Mouse (Mus musculus) monocyte, adult 2 months (primary cell): ENCODE measurements around the gene Gm47289.

Experiments used
- DNase-seq, 2 experiments: peaks; one replicate each; pipeline ENCODE4 v3.0.0; 2022; ENCODE audit warnings: low spot score in 2 of 2, low read depth in 1 of 2

Gm47289 gene

DNA sequence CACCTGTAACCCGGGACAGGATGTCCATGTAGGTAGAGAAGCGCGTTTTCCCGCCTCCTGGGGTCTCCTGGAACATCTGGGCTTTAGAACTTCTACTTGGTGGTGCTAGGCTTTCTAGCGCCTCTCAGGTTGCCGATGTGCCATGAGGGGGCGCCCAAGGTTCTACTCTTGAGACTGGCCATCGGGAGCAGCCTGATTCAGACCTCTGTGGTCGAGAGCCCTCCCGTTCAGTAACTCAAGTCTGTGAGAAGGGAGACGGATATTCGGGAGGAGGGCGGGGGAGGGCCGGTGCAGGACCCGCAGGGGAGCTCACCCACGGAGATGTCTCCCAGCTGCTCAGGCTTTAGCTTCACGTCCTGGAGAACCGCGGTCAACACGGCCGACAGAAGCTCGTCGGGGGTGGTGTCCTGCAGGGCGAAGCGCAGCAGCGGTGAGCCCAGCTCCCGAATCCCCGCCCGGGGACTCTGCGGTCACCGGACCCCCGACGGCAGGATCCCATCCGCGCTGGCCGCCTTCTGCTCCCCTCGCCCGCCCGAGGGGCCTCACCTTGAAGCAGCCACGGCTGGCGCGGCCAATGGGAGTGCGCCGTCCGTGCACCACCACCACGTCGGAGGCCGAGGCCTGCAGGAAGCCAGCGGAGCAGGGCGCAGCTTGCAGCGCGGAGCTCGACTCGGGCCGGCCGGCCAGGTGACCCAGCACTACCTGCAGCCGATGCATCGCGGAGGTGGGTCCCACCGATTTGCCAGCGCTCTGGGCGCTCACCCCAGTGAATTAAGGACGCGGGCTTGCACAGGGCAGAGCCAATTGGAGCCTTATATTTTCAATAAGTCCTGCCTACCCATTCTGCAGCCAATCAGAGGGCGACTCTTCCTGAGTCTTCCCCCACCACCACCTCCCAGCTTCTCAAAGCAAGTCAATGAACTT, 2.4 kb upstream of the Gm47289 start, which contains the start of gene Acaa1b:
Gene Acaa1b, minus strand, starts transcription at position 816 of the 924 bp plus-strand sequence.
- peak in 1 of 2 experiments; percentile 23 for DNase-seq

DNA sequence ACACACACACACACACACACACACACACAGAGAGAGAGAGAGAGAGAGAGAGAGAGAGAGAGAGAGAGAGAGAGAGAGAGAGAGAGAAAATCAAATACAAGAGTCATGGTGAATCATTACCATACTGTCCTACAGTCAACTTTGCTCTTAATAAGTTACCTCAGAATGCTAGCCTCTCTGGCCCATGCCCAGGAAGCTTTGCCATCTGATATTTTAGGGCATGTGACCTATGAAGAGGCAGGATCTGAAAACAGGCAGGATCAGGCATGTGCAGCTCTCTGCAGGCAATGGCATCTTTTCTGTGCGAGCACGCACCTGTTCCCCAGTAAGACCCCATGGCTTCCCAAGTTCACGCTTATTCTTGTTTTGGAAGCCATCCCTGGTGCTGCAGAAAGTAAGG, 1.7 kb downstream of the Gm47289 start:
- no peak for DNase-seq

DNA sequence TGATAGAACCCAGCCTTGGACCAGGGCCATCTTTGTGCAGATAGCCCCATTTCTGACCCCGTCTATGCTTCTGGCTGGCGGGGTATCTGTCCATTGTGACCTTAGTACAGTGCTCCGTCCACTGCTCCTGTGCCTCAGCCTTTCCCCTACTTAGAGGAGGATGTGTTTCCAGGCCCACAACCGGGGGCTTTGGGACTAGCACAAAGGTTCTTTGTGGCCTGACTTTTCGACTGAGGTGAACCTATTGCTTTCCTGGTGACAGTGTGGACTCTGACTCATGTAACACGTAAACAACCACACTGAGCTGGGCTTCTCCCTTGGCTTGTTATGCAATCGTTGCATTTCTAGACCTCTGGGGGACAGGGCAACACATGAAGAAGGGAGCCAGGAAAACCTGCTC, 5.8 kb downstream of the Gm47289 start:
- no peak for DNase-seq

DNA sequence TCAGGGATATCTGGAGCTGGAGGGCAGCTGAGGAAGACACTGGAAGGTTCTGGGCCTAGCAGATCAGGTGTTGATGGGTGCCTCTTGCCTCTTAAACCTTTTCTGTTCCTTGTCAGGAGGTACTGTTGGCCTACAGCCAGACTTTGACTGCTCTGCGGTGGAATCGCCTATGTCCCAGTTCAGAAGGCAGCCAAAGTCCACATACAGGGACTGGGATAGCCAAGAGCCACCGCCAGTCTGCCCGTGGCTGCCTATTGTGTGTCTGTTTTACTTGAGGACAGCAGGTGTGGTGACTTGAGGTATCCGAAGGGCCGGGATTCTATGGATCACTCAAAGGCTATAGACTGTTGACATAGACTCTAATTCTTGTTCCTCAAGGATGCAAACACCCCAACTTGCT, 6.6 kb downstream of the Gm47289 start:
- no peak for DNase-seq

DNA sequence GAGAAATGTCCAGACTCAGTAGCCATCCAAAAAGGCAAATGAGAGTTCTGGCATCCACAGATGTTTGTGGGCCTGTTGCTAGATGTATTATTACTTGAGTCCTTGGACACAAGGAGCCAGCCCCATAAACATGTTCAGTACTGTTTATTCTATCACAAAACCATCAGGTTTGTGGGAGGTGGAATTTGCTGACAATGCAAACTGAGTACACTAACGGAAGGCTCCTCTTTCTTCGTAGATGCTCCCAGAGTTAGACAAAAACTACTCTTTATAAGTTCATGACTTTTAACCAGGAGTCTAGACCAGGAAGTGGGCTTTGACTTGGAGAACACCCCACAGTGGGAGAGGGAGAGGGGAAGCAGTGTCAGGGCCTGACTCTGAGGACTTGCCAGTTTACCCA, 8.6 kb downstream of the Gm47289 start:
- DNase-seq, result no peak

DNA sequence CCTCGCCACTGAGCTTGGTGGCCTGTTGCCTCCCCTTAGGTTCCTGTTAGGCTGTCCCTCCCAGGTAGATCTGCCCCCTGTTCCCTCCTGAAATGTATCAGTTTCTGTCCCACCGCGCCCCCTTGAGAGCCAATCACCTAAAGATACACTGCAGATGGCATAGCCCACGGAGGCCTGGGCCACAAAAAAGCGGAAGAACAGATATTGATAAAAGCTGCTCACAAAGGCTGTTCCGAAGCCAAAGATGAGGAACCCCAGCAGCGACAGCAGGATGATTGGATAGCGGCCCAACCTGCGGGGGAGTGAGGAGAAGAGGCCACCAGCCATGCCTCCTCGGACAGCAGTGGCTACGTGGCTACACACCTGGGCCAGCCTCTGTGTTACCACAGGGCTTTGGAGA, 20.3 kb downstream of the Gm47289 start:
- DNase-seq, result no peak

DNA sequence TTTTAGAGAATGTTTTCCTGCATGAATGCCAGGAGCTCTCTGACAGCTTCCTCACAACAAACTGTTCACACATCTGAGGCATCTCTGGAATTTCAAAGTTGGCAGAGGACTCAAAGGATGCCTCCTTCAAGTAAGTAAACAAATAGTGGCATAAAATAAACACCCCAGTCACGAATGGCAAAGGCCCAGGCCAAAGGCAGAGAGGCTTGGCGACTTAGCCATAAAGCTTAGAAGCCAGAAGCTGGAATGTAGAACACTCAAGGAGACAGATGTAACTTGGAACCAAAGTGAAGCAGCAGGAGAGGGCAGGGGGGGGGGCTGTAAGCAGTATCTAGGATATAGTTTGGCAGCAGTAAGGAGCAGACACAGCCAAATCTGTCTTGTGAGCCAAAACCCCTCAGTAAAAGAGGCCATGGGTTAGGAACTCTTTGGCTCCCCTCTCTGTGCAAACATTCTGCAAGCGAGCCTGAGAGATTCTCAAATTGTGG, 22.3 kb downstream of the Gm47289 start:
- no peak for DNase-seq

DNA sequence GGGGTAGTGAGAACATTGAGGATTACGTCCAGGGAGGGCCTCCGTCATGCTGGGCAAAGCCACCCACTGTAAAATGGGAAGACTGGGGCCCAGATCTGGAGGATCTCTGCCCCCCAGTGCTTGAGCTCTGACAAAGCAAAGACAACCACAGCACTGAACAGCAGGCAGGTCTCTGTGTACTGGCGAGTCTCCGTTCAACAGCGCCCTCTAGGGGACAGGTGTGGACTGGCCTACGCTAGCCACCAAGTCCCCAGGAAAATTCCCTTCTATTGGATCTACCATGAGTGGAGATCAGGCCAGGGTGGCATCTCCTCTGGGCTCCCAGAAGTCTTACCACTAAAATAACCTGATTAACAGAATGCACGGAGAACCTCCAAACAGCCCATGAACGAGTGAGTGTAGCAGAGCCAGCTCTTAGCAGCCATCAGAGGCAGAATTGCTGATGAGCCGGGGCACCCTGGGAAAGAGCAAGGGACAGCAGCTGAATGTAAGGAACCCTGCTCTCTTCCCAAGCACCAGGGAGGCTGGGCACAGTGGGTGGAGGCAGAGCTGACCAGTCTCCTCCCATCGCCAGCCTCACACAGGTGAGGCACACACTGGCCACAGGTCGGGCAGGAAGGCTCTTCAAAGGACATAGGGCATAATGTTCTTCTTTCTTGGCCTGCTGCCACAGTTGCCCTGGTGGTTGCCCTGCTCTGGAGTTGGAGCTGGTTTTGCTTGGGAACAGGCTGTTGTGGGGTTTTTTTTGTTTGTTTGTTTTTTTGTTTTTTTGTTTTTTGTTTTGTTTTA, 33.4 kb downstream of the Gm47289 start:
- DNase-seq, result no peak

DNA sequence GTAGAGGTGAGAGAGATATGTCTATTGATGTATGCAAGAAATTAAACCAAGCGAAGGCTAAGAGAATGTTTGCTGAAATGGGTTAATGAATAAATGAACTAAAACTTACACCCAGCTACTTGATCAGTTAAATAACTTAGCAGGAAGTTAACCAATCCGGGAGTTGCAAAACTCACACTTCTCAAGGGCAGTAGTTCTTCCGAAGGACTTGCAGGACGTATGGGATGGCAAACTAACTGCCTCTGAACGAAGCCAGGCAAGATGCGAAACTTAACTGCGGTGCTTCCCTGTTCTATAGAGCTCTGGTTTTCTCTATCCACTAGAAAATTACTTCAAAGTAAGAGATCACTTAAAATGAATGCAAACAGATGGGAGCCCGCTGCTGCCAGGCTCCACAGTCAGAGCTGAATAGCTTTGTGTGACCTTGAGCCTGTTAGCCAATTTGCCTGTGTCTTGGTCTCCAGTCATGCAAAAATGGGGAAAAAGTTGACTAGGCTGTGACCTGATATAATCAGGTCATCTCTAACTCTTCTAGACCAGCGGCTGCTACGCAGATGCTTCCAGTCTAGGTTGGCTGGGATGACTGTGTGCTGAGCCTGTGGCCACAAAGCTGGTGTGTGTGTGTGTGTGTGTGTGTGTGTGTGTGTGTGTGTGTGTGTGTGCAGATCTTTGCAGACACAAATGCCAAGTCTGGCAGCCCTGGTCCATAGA, 40.3 kb downstream of the Gm47289 start:
- DNase-seq, result no peak

DNA sequence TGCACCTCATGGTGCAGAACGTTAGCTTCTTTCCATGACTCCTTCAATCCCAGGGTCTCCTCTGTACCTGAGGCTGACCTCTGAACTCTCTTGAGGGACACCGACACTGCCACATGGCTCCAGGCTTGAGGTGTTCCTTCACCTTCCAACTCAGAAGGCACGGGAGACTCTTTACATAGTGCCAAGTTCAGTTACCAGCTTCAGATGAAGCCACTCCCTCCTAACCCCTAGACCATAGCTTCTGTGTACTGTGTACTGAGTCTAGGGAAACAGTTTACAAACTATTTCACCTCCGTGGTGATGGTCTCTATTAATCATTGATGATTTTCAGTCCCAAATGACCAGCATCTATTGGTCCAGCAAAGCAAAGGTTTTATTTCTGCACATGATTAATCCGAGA, 42.7 kb downstream of the Gm47289 start:
- no peak for DNase-seq

DNA sequence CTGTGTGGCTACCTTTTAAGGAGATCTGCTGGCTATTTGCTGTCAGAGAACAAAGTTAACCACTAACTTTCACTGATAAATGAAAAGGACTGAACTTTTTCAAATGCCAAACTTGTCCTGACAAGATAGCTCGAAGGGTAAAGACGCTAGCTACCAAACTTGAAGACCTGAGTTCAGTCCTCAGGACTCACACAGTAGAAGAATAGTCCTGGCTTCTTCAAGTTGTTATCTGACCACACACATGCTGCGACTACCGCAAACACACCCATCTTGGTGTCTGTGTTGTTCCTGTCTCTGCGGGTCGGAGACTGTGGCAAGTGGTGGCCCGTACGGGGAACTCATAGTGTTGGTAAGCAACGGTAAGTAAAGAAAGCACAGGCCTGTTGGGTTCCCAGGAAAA, 44.7 kb downstream of the Gm47289 start:
- no peak for DNase-seq

DNA sequence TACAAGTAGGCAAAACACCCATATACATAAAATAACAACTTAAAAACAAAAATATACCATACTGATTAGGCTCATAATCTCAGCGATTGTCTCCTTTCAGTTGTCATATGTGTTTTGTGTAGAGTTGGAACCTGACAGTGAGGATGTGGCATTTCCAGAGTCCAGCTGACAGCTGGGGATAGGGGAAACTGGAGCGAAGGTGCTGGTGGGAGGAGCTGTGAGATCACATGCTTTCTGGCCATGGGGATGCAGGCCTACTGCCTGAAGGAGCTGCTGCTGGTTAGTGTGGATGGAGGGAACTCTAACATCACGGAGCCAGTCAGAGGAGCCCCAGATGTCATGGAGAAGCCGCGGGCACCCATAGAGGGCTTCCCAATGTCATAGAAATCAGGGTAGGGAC, 46.8 kb downstream of the Gm47289 start:
- no peak for DNase-seq

DNA sequence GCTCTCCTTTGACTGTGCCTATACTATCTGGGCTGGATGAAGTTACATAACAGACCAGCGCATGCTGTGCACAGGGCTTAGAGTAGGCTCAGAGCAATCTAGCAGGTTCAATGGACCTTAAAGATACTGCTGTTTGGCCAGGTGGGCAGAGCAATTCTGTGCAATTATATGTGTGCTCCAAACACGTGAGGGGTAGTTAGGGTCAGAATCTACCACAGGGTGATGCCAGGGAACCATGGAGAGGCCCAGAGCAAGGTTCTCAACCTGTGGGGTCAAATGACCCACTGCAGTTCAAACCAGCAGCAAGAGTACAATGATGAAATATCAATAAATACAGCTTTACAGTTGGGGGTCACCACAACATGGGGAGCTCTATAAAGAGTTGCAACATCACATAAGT, 47.7 kb downstream of the Gm47289 start:
- DNase-seq, result no peak

DNA sequence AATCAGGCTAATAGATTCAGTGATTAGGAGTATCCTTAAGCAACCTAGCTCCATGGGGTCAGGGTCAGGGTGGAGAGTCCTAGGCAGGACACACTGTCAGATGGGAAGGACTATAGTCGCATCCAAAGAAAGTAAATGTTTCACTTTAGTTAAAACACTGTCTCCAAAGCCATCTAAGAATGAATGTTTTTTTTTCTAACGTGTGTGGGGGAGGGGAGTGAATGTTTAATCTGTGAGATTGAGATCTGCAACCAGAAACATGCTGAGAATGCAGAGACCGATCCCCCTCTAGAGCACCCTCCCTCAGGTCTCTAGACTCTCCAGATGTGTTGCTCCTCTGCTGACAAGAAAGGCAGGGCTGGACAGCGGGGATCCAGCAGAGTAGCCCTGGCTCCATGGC, 48.2 kb downstream of the Gm47289 start:
- DNase-seq, result no peak

DNA sequence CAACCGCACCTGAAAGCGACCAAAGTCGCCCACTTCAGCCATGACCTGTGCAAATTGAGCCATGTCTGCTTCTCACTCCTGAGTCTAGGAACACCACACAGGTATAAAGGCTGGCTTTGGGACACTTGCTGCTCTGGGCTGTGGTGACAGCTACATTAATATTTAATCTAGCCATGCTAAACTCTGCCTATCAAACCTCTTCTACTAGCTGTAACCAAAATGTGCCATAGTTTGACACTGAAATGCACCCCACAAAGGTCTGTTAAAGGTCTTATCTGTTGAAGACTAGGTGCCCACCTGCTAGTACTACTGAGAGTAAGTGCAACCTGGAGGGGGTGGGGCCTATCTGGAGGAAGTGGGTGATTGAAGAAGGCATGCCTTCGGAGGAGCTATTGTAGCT, 50.0 kb downstream of the Gm47289 start, which contains the start of gene Slc22a13:
Gene Slc22a13, minus strand, starts transcription at position 101 of the 400 bp plus-strand sequence.
- no peak for DNase-seq
